In the genomic region with DNA sequence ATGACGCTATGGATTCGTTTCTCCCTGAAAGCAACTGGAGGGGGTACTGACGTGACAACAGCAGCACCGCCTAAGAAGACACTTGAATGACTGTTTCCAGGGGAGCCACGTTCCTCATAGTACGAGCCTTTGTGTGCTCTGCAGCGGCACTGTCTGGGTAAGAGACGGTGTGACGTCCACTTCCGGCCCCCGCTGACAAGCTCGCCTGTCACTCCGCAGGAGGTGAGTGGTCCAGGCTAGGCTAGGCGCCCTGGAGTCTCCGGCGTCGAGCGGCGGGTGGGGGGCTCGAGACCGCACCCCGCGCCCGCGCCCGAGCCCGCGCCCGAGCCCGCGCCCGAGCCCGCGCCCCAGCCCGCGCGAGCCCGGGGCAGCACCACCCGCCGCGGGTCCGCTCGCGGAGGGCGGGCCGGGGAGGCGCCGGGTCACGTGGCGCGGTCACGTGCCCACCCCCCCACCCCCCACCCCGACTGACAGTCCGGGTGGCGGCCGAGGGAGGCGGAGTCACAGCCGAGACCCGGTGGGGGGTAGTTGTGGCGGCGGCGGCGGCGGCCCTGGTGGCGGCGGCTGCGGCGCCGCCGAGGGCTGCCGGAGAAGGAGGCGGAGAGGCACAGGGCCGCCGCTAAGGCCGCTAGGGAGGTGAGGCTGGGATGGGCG, we compare ENCODE assay signal across 8 mouse cellular contexts. TPM values are rescaled to one million over a fixed set of nuclear protein-coding genes. Genes with fewer than 3 reads are reported as not detected.
A peak's percentile ranks its signal among the peaks of the same experiment; 100 is the strongest.
DNase-seq lines count a peak whose midpoint lies in the region; ATAC-seq lines count a peak whose summit lies in the region.

A gene (plus strand): TSS at position 77 of the 654 bp plus-strand sequence.

- H3K4me2 ChIP-seq in intestine, embryonic 14.5 days (ENCODE audit: low read length) = peak within 1 kb of the TSS; percentile 88

- ATAC-seq in intestine, embryonic 14.5 days (replicated peaks; ENCODE audit: low FRiP score, low TSS enrichment, low read depth) = peak; percentile 97
- ATAC-seq in megakaryocyte progenitor cell, adult 5-6 weeks (replicated peaks; ENCODE audit: poor library complexity) = peak; percentile 90

- 0 out of 2 replicates have a peak, but pooled peaks cover 3% of the 10 kb centered on the region for H3K27me3 ChIP-seq in intestine, embryonic 14.5 days (replicated peaks; ENCODE audit: control insufficient read depth, insufficient read depth, low read length)

- DNase-seq in adrenal gland, adult 2 months = peak; percentile 92
- peak; percentile 93 for DNase-seq in embryo, embryonic 11 days
- peak; percentile 78 to 81 for DNase-seq in gastrocnemius, postnatal 36 days
- peak; percentile 91 for DNase-seq in intestine, embryonic 14.5 days (ENCODE audit: low spot score)
- DNase-seq in left cerebral cortex, postnatal 10 days (ENCODE audit: extremely low spot score in 1 of 2, low spot score in 2 of 2) = peak; percentile 87 to 92
- peak; percentile 89 to 95 for DNase-seq in right cerebral cortex, postnatal 10 days (ENCODE audit: low spot score in 2 of 2)
- DNase-seq in urinary bladder, postnatal 14 days (ENCODE audit: low spot score) = peak; percentile 82

- peak within 1 kb of the TSS; percentile 81 for H3K27ac ChIP-seq in intestine, embryonic 14.5 days (ENCODE audit: low read depth)

- H3K4me1 ChIP-seq in intestine, embryonic 14.5 days (replicated peaks; ENCODE audit: control insufficient read depth, insufficient read depth, low read length) = peaks cover 17% of the 10 kb centered on the region

- H3K36me3 ChIP-seq in intestine, embryonic 14.5 days (ENCODE audit: control insufficient read depth, insufficient read depth, low read length) = no peaks in the 10 kb centered on the region; the same call in 1 of the 2 replicates

- H3K4me3 ChIP-seq in intestine, embryonic 14.5 days (ENCODE audit: low read depth, low read length) = peak within 1 kb of the TSS; percentile 77

- no peaks in the 10 kb centered on the region for H3K9me3 ChIP-seq in intestine, embryonic 14.5 days (ENCODE audit: control insufficient read depth, low read length)

- WGBS in intestine, embryonic 14.5 days = under 1% methylated on average over 53 of the region's 76 CpGs

- peak within 1 kb of the TSS; percentile 87 for H3K9ac ChIP-seq in intestine, embryonic 14.5 days (ENCODE audit: low read length)

- intact Hi-C loops in gastrocnemius, postnatal 36 days (cut with DNase I) = loop anchor here (5.0 kb wide), 1 partner anchor 51 kb away; no protein-coding TSS in a partner anchor
- intact Hi-C loops in left cerebral cortex, postnatal 10 days (cut with DNase I) = loop anchor here (5.0 kb wide), 1 partner anchor 61 kb away; no protein-coding TSS in a partner anchor

RNA-seq across cellular contexts. Expression of the gene that starts here (rescaled TPM):
- 10 to 100 TPM; 66.5 to 85.6 TPM for total RNA-seq in adrenal gland, adult 2 months (2021)
- 53.3 and 66.6 TPM in 2 replicates for polyA plus RNA-seq in adrenal gland, adult 2 months (2012; rRNA removed)
- 100 to 1,000 TPM; 103 to 106 TPM for total RNA-seq in gastrocnemius, postnatal 36 days (2021)
- polyA plus RNA-seq in intestine, embryonic 14.5 days (2014; fragmentation: Nextera tagmentation; extraction: Ambion mirVana) = 83.6 and 86.3 TPM in 2 replicates
- total RNA-seq in left cerebral cortex, postnatal 10 days (2021) = 100 to 1,000 TPM; 296 to 306 TPM
- 0.59 and 0.81 TPM in 2 replicates for total RNA-seq in megakaryocyte progenitor cell, adult 5-6 weeks (2015)
- 8.5 and 10.5 TPM in 2 replicates for total RNA-seq in megakaryocyte progenitor cell, adult 5-6 weeks (2017)

Comparison
In these comparisons a context has a peak if more than half of its experiments do, and no peak if none do; other contexts are left out.
1. Peak in every context shown above with its lines: DNase-seq, ATAC-seq, H3K4me3 ChIP-seq and H3K27ac ChIP-seq.
2. RNA of the gene that starts here (total RNA-seq): 296 to 306 TPM in left cerebral cortex, postnatal 10 days, 103 to 106 TPM in gastrocnemius, postnatal 36 days and 66.5 to 85.6 TPM in adrenal gland, adult 2 months; 0.59 to 10.5 TPM in megakaryocyte progenitor cell, adult 5-6 weeks; every median in the first group is over 4 times any median in the second.